Mouse (Mus musculus) kidney, adult 10 weeks (tissue): Measurements from ENCODE around the gene Apol11b. TPM values are rescaled to one million over a fixed set of nuclear protein-coding genes. Genes with fewer than 3 reads are reported as not detected.

Experiments
- polyA plus RNA-seq: library from polyadenylated mRNA; stranded (reverse); fragments of 350-450 nt; fragmentation: Illumina TruSeq; extraction: RNeasy Lipid Tissue Mini Kit (QIAGEN cat#74804); gene quantifications from one replicate; pipeline ENCODE4 v1.2.3, GENCODE M21; 2014; ENCODE audit warnings: low read depth, low replicate concordance

Apol11b gene
- polyA plus RNA-seq: not detected

DNA sequence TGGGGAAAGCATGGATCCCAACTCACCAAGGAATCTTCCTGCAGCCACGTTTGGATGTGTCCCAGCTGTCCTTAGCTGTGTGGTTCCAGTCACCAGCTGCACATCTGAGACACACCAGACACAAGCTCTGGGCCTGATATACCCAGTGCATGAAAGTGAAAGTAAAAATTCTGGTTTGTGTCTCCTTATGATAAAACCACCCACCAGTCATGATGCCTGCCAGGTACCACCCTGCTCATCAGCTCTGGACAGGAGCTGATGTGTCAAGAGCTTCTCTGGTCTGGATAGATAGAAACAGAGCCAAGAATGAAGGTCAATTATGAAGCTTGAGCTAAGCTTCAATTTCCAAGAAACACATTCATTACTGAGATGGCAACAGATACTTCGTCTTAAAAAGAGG, at the start of gene Apol11b:
TSS of gene Apol11b (minus strand) at position 111 of the 400 bp plus-strand sequence.

DNA sequence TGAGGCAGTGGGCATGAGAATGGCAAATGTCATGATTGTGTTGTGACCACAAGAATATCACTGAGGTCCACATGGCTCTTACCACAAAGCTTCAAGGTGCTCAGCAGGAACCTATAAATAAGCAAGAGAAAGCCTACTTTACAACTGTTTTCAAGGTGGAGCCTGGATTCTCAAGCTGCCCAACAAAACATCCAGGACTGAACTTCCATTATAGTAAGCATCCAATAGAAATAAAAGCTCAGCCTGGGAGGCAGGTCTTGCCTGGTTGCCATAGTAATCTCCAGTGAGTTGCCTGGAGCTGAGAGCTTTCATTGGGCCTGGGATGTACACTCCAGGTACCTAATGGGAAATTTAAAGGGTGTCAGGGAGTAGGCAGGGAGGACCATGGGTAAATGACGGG, 44.1 kb downstream of the Apol11b start, which contains the start of gene Gm36245:
TSS of gene Gm36245 (plus strand) at position 301 of the 400 bp plus-strand sequence.

GRCm38 (mm10) chr15:77595961-77596360, 47.1 kb downstream of the Apol11b start, which contains the start of gene Apol10b:
TSS of gene Apol10b (minus strand) at chr15:77596125.

Other genes with a start within 250 kb of the Apol11b start
- gene Apol7a, start 244.2 kb downstream of the Apol11b start, polyA plus RNA-seq: not detected
- 0.28 TPM for gene Apol9a, start 232.2 kb downstream of the Apol11b start, polyA plus RNA-seq
- not detected for gene Apol7b, start 195.8 kb downstream of the Apol11b start, polyA plus RNA-seq
- 0.20 TPM for gene Apol10a, start 166.2 kb downstream of the Apol11b start, polyA plus RNA-seq
- not detected for gene Apol11a, start 135.0 kb downstream of the Apol11b start, polyA plus RNA-seq
- not detected for gene Apol7c, start 110.0 kb downstream of the Apol11b start, polyA plus RNA-seq
- not detected for gene 1700025B11Rik, start 81.4 kb downstream of the Apol11b start, polyA plus RNA-seq
- gene Apol10b, start 47.2 kb downstream of the Apol11b start, polyA plus RNA-seq: 0.73 TPM
- gene Gm36245, start 44.0 kb downstream of the Apol11b start, polyA plus RNA-seq: not detected
- gene Apol7e, start 55.6 kb upstream of the Apol11b start, polyA plus RNA-seq: not detected
- gene Apol9b, start 85.8 kb upstream of the Apol11b start, polyA plus RNA-seq: not detected
- not detected for gene Apol8, start 113.7 kb upstream of the Apol11b start, polyA plus RNA-seq
- gene Myh9, start 198.9 kb upstream of the Apol11b start, polyA plus RNA-seq: 7.6 TPM